Mouse (Mus musculus) frontal cortex, postnatal 14 days (tissue): ENCODE results near the gene Krtap10-4.
"Not testable (repeated sequence)": the region's sequence is repeated elsewhere in the genome, so short reads cannot be mapped to it uniquely, and the experiment has no call there.

Source experiments
- DNase-seq, 2 experiments: peaks; one replicate each; pipeline ENCODE4 v3.0.0; 2022; ENCODE audit warnings: low spot score in 2 of 2

Krtap10-4 gene

DNA sequence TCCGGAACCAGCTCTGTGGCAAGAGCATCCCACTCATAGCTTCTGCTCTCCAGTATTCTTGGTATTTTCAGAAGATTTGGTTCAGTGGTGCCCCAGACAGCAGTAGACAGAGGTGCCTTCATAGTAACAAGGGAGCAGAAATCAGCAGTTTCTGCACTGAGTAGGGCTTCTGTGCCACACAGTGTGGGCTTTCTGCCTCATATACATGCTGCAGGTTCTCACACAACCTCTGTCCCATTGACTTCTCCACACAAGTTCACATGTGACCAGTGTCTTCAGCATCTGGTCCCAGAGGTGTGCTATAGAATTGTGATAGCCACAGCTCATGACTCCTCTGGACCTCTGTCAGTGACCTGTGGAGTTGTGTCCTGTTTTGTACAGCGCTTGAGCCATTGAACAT, 38.3 kb downstream of the Krtap10-4 start:
- DNase-seq, result no peak

DNA sequence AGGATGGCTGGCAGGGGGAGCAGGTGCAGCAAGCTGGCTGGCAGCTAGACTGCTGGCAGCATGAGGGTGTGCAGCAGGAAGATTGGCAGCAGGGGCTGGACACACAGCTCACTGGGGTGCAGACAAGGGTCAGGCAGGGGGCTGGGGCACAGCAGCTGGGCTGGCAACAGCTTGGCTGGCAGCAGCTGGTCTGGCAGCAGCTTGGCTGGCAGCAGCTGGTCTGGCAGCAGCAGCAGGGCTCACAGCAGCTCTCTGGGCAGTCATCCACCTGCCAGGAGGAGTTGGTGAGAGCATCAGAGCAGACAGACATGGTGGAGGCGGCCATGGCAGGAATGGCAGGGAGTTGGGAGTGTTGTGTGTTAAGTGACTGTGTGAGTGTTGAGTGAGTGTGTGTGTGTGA, 39.0 kb downstream of the Krtap10-4 start, which contains the start of gene Gm7137:
Gene Gm7137, minus strand, starts transcription at position 325 of the 400 bp plus-strand sequence.
- not testable (repeated sequence) for DNase-seq

DNA sequence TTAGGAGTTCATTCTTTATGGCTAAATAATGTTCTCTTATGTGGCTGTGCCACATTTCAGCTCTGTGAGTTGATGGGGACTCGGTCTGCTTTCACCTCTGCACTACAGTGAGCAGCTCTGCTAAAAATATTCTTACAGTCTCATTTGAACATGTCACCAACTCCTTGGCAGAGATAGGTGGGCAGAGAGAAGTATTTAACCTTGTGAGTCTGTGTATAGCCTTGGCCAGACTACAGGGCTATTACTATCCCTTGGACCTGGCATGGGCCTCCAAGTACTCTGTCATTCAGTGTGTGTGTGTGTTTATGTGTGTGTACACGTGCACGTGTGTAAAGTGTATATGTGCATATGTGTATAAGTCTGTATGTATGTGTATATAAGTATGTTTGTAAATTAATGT, 43.5 kb downstream of the Krtap10-4 start:
- not testable (repeated sequence) for DNase-seq

DNA sequence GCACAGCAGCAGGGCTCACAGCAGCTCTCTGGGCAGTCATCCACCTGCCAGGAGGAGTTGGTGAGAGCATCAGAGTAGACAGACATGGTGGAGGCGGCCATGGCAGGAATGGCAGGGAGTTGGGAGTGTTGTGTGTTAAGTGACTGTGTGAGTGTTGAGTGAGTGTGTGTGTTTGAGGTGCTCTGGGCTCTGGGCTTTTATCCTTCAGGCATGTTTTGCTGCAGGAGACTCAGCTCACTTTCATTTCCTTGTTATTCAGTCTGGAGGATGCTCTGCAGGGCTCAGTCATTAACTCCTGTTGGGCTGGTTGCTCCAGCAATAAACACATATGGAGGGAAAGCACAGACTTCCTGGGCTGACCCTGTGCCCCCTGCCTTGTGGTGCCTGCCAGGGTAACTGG, 44.5 kb downstream of the Krtap10-4 start, which contains the start of gene Gm3250:
Gene Gm3250, minus strand, starts transcription at position 101 of the 400 bp plus-strand sequence.
- not testable (repeated sequence) for DNase-seq

DNA sequence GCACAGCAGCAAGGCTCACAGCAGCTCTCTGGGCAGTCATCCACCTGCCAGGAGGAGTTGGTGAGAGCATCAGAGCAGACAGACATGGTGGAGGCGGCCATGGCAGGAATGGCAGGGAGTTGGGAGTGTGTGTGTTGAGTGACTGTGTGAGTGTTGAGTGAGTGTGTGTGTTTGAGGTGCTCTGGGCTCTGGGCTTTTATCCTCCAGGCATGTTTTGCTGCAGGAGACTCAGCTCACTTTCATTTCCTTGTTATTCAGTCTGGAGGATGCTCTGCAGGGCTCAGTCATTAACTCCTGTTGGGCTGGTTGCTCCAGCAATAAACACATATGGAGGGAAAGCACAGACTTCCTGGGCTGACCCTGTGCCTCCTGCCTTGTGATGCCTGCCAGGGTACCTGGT, 50.1 kb downstream of the Krtap10-4 start, which contains the start of gene Gm7138:
Gene Gm7138, minus strand, starts transcription at position 101 of the 400 bp plus-strand sequence.
- not testable (repeated sequence) for DNase-seq
